Comparison of ENCODE assay signal across 8 mouse cellular contexts in genomic region chr8:46842676-46843181, GRCm38 (mm10).
DNase-seq lines count a peak whose midpoint lies in the region; ATAC-seq lines count a peak whose summit lies in the region.

No protein-coding gene starts in this region.

- WGBS in kidney, embryonic 14.5 days, result 70% methylated on average over 5 of the region's 5 CpGs
- 87% methylated on average over 5 of the region's 5 CpGs for WGBS in forebrain, embryonic 13.5 days

- H3K36me3 ChIP-seq in kidney, embryonic 14.5 days (ENCODE audit: control insufficient read depth, insufficient read depth, low read length), result peaks cover 7% of the 10 kb centered on the region; the same call in 1 of the 2 replicates
- H3K36me3 ChIP-seq in forebrain, embryonic 13.5 days (ENCODE audit: poor library complexity, severe bottlenecking), result peaks cover 30% of the 10 kb centered on the region

- no peak overlapping the region for H3K27ac ChIP-seq in kidney, embryonic 14.5 days (ENCODE audit: low read depth, low read length)
- H3K27ac ChIP-seq in forebrain, embryonic 13.5 days, result no peak overlapping the region

- H3K4me1 ChIP-seq in kidney, embryonic 14.5 days (ENCODE audit: control insufficient read depth, insufficient read depth, low read length), result no peaks in the 10 kb centered on the region
- H3K4me1 ChIP-seq in forebrain, embryonic 13.5 days, result no peaks in the 10 kb centered on the region

- H3K4me3 ChIP-seq in kidney, embryonic 14.5 days (ENCODE audit: low read length), result no peak overlapping the region
- H3K4me3 ChIP-seq in forebrain, embryonic 13.5 days, result no peak overlapping the region

- DNase-seq in kidney, adult 11 months, result peak; percentile 88
- DNase-seq in adrenal gland, postnatal 10 days, result peak; percentile 71
- DNase-seq in heart, adult 9 months (ENCODE audit: low spot score in 2 of 2), result peak; percentile 86 to 89
- peak; percentile 89 for DNase-seq in kidney, postnatal 14 days
- DNase-seq in cerebellum, postnatal 36 days, result no peak

- no peaks in the 10 kb centered on the region for H3K27me3 ChIP-seq in kidney, embryonic 14.5 days (ENCODE audit: control insufficient read depth, insufficient read depth, low read length)
- no peaks in the 10 kb centered on the region for H3K27me3 ChIP-seq in forebrain, embryonic 13.5 days

- ATAC-seq in kidney, embryonic 14.5 days (ENCODE audit: low FRiP score, low TSS enrichment), result no peak
- ATAC-seq in megakaryocyte progenitor cell, adult 5-6 weeks (replicated peaks; ENCODE audit: poor library complexity), result peak; percentile 70
- ATAC-seq in forebrain, embryonic 13.5 days, result no peak

- no peak overlapping the region for H3K9ac ChIP-seq in kidney, embryonic 14.5 days (ENCODE audit: low read depth, low read length)
- no peak overlapping the region for H3K9ac ChIP-seq in forebrain, embryonic 13.5 days

- H3K9me3 ChIP-seq in kidney, embryonic 14.5 days (ENCODE audit: control insufficient read depth, low read length), result no peaks in the 10 kb centered on the region
- no peaks in the 10 kb centered on the region for H3K9me3 ChIP-seq in forebrain, embryonic 13.5 days (replicated peaks)

- H3K4me2 ChIP-seq in kidney, embryonic 14.5 days (replicated peaks; ENCODE audit: low read depth, low read length), result no peak overlapping the region
- H3K4me2 ChIP-seq in forebrain, embryonic 13.5 days, result no peak overlapping the region

Comparison
In these comparisons a context has a peak if more than half of its experiments do, and no peak if none do; other contexts are left out.
1. DNase-seq: peak in kidney, adult 11 months (single experiment), adrenal gland, postnatal 10 days (single experiment), heart, adult 9 months (2 of 2) and kidney, postnatal 14 days (single experiment); none in cerebellum, postnatal 36 days (0 of 2).